Mouse (Mus musculus) intestine, embryonic 15.5 days (tissue): ENCODE measurements around the gene Osbpl3. TPM values are rescaled to one million over a fixed set of nuclear protein-coding genes. Genes with fewer than 3 reads are reported as not detected.
A peak's percentile ranks its signal among the peaks of the same experiment; 100 is the strongest.

Experiments
- ATAC-seq: fragments of 200-750 bp; cut with Nextera tagmentation; 2 replicates; pipeline ENCODE4 v1.8.0; 2017; ENCODE audit warnings: moderate TSS enrichment, moderate library complexity
- H3K27ac ChIP-seq: fragments of 300-500 bp; sonication (generic); 2 replicates; pipeline ENCODE4 v1.5.1; 2015; ENCODE audit warnings: mild to moderate bottlenecking, inconsistent platforms
- H3K27me3 ChIP-seq: fragments of 300-500 bp; sonication (generic); replicated peaks from 2 replicates; pipeline ENCODE4 v1.6.1; 2015; ENCODE audit warnings: inconsistent platforms
- H3K36me3 ChIP-seq: fragments of 300-500 bp; sonication (generic); 2 replicates; pipeline ENCODE4 v1.6.1; 2015; ENCODE audit warnings: inconsistent platforms
- H3K4me1 ChIP-seq: fragments of 300-500 bp; sonication (generic); replicated peaks from 2 replicates; pipeline ENCODE4 v1.6.1; 2015; ENCODE audit warnings: inconsistent platforms
- H3K4me2 ChIP-seq: fragments of 300-500 bp; sonication (generic); replicated peaks from 2 replicates; pipeline ENCODE4 v1.6.1; 2015; ENCODE audit warnings: mild to moderate bottlenecking, inconsistent platforms
- H3K4me3 ChIP-seq: fragments of 300-500 bp; sonication (generic); replicated peaks from 2 replicates; pipeline ENCODE4 v1.5.1; 2015; ENCODE audit warnings: inconsistent platforms
- H3K9ac ChIP-seq: fragments of 300-500 bp; sonication (generic); 2 replicates; pipeline ENCODE4 v1.6.1; 2015; ENCODE audit warnings: inconsistent platforms
- H3K9me3 ChIP-seq: fragments of 300-500 bp; sonication (generic); 2 replicates; pipeline ENCODE4 v1.6.1; 2016; ENCODE audit warnings: inconsistent platforms
- WGBS: fragments of 180-500 bp; shearing (Covaris S2); methylation state at CpG from one replicate; pipeline ENCODE4 v1.1.7; 2015; 5-methylcytosine and 5-hydroxymethylcytosine counted together
- polyA plus RNA-seq: library from polyadenylated mRNA; unstranded; fragments of >200 nt; fragmentation: Nextera tagmentation; extraction: Ambion mirVana; gene quantifications from 2 replicates; pipeline ENCODE4 v1.2.1, GENCODE M21; 2015

Osbpl3 gene
- polyA plus RNA-seq = 7.4 TPM in 2 replicates

DNA sequence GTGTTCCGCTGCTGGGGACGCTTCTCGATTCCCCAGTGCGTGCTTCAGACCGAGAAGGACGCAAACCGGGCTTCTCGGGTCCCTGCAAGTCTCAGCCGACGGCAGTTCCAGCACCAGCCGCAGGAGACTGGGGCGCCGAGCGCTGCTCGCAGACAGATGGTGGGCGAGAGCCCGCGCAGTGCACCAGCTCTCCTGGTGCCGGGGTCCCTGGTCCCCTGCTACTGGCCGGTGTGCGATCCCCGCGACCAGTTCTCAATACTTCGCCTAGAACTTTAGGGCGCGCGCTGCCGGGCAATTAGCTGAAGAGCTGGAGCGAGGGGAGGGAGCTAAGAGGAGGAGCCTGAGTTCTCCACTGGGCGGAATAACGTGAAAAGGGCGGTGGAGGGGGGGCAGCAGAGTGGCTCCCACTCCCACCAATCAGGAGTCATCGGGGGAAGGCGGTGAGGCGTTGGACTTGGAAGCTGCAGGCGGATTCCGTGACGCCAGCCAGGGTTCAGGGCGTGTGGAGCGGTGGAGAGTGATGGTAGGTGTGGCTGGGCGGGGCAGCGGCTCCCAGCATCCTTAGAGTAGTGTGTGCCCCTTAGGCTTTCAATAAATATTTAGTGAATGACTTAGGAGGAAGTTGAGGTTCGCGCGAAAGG lies at the start of gene Osbpl3:
Osbpl3 (minus strand) TSS at position 373 of the 641 bp plus-strand sequence.
- Histone ChIP-seq H3K27me3 (no peaks in the 10 kb centered on the region), H3K9me3 (no peaks in the 10 kb centered on the region), H3K27ac (peak within 1 kb of the TSS; percentile 81), H3K4me2 (peak within 1 kb of the TSS; percentile 95), H3K9ac (peak within 1 kb of the TSS; percentile 65), H3K4me3 (peak within 1 kb of the TSS; percentile 64), H3K4me1 (peaks cover 14% of the 10 kb centered on the region; the same call in 1 of the 2 replicates), H3K36me3 (no peaks in the 10 kb centered on the region)
- peak; percentile 97 for ATAC-seq
- under 1% methylated on average over 45 of the region's 45 CpGs for WGBS

DNA sequence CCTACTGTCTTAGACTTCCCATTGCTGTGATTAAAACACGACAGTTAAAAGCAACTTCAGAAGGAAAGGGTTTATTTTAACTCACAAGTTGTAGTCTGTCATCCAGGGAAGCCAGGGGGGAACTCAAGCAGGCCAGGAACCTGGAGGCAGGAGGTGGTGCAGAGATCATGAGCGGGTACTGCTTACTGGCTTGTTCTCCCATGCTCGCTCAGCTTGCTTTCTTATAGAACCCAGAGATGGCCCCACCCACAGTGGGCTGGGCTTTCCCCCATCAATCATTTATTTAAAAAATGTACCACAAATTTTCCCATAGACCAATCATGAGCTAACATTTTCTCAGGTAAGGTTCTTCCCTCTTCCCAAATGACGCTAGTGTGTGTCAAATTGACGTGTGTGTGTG lies 49.5 kb upstream of the Osbpl3 start:
- Histone ChIP-seq H3K36me3 (no peaks in the 10 kb centered on the region), H3K9ac (no peak overlapping the region), H3K27me3 (no peaks in the 10 kb centered on the region), H3K9me3 (no peaks in the 10 kb centered on the region), H3K4me3 (no peak overlapping the region), H3K4me1 (no peaks in the 10 kb centered on the region), H3K27ac (no peak overlapping the region), H3K4me2 (no peak overlapping the region)
- ATAC-seq = no peak
- 85% methylated on average over 5 of the region's 5 CpGs for WGBS

DNA sequence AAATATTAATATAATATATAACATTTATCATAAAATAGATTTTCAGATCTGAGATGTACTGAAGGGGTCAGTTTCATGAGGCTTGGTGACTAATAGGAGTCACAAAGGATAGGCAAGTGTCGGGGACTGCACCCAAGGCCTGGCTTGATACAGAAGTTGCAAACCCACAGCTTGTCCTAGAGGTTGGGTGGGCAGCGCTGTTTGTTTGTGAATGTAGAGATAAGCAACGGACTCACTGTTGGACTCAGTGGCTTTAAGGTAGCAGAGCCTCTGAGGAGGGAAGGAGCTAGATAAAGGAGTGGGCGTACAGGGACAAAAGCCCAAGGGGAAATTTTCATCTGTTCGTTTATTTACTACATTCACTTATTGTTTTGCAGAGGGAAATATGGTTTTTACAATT lies 48.7 kb upstream of the Osbpl3 start:
- no peak for ATAC-seq
- no peaks in the 10 kb centered on the region for H3K9me3 ChIP-seq
- no peaks in the 10 kb centered on the region for H3K27me3 ChIP-seq
- WGBS = 74% methylated on average over 5 of the region's 5 CpGs
- H3K36me3 ChIP-seq = no peaks in the 10 kb centered on the region
- no peak overlapping the region for H3K4me3 ChIP-seq
- no peak overlapping the region for H3K9ac ChIP-seq
- no peak overlapping the region for H3K27ac ChIP-seq
- no peaks in the 10 kb centered on the region for H3K4me1 ChIP-seq
- H3K4me2 ChIP-seq = no peak overlapping the region

DNA sequence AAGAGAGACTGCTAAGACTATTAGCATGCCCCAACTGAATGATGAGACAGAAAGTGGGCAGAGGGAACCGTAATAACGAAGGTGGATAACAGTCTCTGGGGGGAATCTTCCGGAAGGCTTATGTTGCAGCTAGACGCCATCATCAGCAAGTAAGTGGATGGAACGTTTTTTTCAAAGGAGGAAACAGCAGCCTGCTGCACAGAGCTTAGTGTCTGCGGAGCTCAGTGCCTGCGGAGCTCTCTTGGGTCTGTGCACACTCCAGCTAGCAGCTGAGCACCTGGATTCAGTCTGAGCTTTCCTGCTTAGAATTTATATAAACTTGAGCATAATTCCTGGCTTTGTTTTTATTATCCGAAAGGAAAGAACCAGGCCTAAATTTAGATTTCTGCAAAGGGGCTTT lies 47.8 kb upstream of the Osbpl3 start:
- ATAC-seq = no peak
- Histone ChIP-seq H3K4me1 (no peaks in the 10 kb centered on the region), H3K9me3 (no peaks in the 10 kb centered on the region), H3K27me3 (no peaks in the 10 kb centered on the region), H3K36me3 (no peaks in the 10 kb centered on the region), H3K27ac (no peak overlapping the region), H3K4me3 (no peak overlapping the region), H3K9ac (no peak overlapping the region), H3K4me2 (0 out of 2 replicates have a peak overlapping the region, but pooled peaks have one; percentile 19)
- 37% methylated on average over 8 of the region's 8 CpGs for WGBS

DNA sequence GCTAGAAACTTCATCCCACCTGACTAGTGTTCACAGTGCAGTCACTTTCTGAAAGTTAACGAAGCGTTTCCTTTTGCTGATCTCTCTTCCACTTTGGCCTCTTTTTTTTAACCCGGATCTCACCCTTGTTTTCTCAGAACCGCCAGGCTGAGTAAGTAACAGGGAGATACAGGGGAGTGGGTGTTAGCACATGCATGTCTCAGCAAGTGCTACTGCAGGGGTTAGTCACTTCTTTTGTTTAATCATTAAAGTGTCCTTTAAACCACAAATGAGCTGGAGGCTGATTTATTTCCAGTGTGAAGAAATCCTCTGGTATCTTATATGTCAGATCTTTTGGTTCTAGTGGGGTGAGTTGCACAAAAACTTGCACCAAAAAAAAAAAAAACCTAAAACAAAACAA lies 47.0 kb upstream of the Osbpl3 start:
- Histone ChIP-seq H3K27me3 (no peaks in the 10 kb centered on the region), H3K36me3 (no peaks in the 10 kb centered on the region), H3K4me2 (no peak overlapping the region), H3K9ac (no peak overlapping the region), H3K4me1 (no peaks in the 10 kb centered on the region), H3K9me3 (no peaks in the 10 kb centered on the region), H3K4me3 (no peak overlapping the region), H3K27ac (no peak overlapping the region)
- 59% methylated on average over 4 of the region's 4 CpGs for WGBS
- no peak for ATAC-seq

DNA sequence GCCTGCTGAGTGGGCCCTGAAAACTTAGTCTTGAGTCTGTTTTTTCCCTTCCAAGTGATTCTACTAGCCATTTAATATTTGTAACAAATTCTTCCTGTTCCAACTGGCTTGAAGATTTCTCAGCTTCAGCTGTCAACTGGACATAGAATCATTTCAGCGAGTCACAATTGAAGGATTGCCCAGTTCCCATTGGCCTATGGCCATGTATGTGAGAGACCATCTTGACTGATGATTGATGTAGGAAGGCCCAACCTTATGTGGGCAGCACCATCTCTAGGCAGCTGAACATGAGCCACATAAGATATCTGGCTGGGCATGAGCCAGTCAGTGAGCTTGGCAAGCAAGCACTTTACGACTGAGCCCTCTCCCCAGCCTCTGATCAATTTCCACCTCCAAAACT lies 42.3 kb upstream of the Osbpl3 start:
- ATAC-seq = no peak
- H3K27me3 ChIP-seq = no peaks in the 10 kb centered on the region
- WGBS = 95% methylated on average over 2 of the region's 2 CpGs
- H3K36me3 ChIP-seq = no peaks in the 10 kb centered on the region
- no peaks in the 10 kb centered on the region for H3K9me3 ChIP-seq
- H3K4me3 ChIP-seq = no peak overlapping the region
- H3K9ac ChIP-seq = no peak overlapping the region
- no peak overlapping the region for H3K27ac ChIP-seq
- H3K4me1 ChIP-seq = no peaks in the 10 kb centered on the region
- H3K4me2 ChIP-seq = no peak overlapping the region

DNA sequence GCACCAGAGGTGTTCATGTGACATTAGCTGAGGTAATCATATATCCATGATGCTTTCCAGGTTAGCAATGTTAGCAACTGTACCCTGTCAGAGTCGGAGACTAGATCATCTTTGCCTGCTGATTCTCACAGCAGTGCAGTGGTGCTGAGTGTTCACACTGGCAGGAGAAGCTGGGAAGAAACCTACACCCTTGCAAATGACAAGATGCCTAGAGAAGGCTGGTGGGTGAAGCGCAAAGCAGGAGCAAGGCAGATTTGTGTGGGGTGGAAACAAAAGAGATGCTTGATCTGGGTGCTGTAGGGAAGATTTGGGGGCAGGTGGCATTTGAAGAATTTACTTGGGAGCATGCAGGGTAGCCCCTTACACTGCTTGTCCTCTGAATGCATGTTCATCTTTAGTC lies 34.5 kb upstream of the Osbpl3 start:
- no peak for ATAC-seq

DNA sequence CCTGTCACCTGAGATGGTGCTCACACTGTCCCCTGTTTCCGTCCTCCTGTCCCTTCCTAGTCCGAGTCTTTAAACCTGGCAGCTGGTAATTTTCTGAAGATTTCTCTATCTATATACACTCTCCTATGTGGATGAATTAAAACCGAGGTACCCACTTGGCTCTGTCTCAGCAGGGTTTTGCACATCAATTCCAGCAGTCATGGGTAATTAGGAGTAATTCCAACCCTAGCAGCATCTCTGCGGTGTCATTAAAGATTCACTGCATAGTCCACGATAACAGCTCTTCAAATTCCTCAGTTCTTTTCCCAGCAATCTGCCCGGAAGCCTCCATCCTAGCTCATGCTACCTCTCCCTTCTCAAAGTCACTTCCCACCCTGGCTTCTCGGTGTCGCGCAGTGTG lies 33.4 kb upstream of the Osbpl3 start:
- Histone ChIP-seq H3K36me3 (no peaks in the 10 kb centered on the region), H3K9me3 (no peaks in the 10 kb centered on the region), H3K9ac (no peak overlapping the region), H3K27ac (no peak overlapping the region), H3K4me2 (no peak overlapping the region), H3K4me1 (no peaks in the 10 kb centered on the region), H3K4me3 (no peak overlapping the region), H3K27me3 (no peaks in the 10 kb centered on the region)
- 72% methylated on average over 9 of the region's 9 CpGs for WGBS
- ATAC-seq = no peak

More for the DNA sequence above, 34.5 kb upstream of the Osbpl3 start:
- no peak overlapping the region for H3K9ac ChIP-seq
- H3K36me3 ChIP-seq = no peaks in the 10 kb centered on the region
- H3K9me3 ChIP-seq = no peaks in the 10 kb centered on the region
- no peak overlapping the region for H3K4me2 ChIP-seq
- 80% methylated on average over 2 of the region's 2 CpGs for WGBS
- H3K27ac ChIP-seq = no peak overlapping the region
- no peaks in the 10 kb centered on the region for H3K27me3 ChIP-seq
- H3K4me1 ChIP-seq = no peaks in the 10 kb centered on the region
- no peak overlapping the region for H3K4me3 ChIP-seq

DNA sequence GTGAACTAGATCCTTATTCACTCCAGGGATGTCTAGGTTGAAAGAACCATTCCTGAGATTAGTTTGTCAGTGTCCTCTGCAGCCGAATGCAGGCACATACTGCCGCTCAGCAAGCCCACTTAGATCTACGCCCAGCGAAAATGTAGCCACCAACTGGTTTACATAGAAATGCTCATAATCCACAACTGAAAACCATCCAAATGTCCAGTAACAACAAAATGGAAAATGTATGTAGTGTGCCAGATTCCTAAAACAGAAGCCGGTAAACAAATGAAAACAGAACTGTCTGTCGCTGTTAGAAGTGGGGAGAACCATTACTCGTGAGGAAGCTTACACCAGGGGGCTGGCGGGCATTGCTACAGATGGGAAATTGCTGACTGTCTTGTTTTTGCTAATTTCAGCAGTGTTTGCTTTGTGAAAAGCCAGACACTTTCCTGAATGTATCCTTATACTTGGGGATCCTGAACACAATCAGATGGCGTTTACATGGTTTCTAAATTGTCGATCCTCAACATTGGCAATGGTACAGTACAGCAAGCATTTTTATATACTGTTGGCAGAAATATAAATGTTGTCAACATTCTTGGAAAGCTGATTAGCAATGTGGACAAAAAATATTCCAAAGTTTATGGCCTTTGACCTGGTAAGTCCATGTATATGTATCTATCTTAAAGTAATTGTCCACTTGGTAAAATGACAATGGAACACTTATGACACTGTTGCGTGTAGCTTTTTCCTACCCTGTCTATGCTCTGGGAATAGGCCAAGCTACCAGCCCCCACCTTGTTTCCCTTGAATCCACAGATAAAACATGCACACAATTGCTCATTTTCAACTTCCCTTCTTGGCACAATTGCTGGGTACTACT lies 30.3 kb upstream of the Osbpl3 start:
- 75% methylated on average over 11 of the region's 11 CpGs for WGBS
- Histone ChIP-seq H3K9me3 (no peaks in the 10 kb centered on the region), H3K4me2 (no peak overlapping the region), H3K4me3 (no peak overlapping the region), H3K36me3 (no peaks in the 10 kb centered on the region), H3K27ac (no peak overlapping the region), H3K4me1 (no peaks in the 10 kb centered on the region), H3K9ac (no peak overlapping the region), H3K27me3 (no peaks in the 10 kb centered on the region)
- no peak for ATAC-seq

DNA sequence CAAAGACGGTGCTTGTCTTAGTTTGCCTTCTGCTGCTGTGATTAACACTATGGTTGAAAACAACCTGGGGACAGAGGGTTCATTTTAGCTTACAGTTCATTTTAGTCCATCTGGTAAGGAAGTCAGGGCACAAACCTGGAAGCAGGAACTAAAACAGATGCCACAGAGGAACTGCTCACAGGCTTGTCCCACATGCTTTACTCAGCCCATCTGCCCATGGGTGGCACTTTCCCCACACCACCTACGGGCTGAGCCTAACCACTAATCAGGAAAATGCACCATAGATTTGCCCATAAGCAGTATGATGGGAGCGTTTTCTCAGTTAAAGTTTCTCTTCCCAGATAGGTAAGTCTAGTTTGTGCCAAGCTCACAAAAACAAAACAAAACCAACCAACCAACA lies 27.4 kb upstream of the Osbpl3 start:
- no peak overlapping the region for H3K9ac ChIP-seq
- no peaks in the 10 kb centered on the region for H3K9me3 ChIP-seq
- no peak overlapping the region for H3K4me3 ChIP-seq
- H3K27ac ChIP-seq = no peak overlapping the region
- ATAC-seq = no peak
- H3K4me2 ChIP-seq = no peak overlapping the region
- no peaks in the 10 kb centered on the region for H3K36me3 ChIP-seq
- WGBS = 86% methylated on average over 3 of the region's 3 CpGs
- H3K27me3 ChIP-seq = no peaks in the 10 kb centered on the region
- H3K4me1 ChIP-seq = no peaks in the 10 kb centered on the region

DNA sequence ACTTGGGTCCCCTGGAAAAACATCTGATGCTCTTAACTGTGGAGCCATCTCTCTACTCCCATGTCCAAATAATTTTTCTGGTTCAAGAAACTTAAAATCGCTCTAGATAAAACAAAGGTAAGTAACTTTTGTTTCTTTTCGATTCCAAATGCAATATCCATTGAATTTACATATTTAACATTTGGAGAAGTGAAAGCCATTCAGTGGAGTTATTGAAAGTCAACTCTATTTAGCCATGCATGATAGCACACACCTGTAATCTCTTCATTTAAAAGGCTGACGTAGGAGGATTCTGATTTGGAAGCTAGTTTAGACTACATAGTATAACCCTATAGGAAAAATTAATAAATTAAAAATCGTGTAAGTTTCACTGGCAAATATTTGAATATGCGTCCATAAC lies 25.5 kb upstream of the Osbpl3 start:
- Histone ChIP-seq H3K27ac (no peak overlapping the region), H3K36me3 (no peaks in the 10 kb centered on the region), H3K4me3 (no peak overlapping the region), H3K4me2 (no peak overlapping the region), H3K27me3 (no peaks in the 10 kb centered on the region), H3K4me1 (no peaks in the 10 kb centered on the region), H3K9me3 (no peaks in the 10 kb centered on the region), H3K9ac (no peak overlapping the region)
- no peak for ATAC-seq
- 90% methylated on average over 5 of the region's 5 CpGs for WGBS

DNA sequence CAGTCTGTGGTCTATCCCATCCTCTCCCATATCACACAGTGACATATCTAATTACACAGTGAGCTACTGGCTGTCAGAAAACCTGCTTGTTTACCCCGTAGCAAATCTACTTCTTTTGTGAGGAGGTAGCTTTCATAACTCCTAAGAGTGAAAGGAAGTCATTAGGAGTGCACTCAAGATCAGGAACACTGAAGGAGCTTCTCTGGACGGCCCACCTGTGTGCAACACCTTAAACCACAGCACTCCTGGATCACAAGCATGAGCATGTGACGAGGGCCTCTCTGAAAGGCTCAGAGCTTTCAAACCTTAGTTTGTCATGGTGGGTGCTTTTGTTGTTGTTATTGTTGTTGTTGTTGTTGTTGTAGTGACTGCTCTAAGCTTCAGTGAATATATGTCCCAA lies 10.4 kb upstream of the Osbpl3 start:
- Histone ChIP-seq H3K4me2 (no peak overlapping the region), H3K36me3 (no peaks in the 10 kb centered on the region), H3K4me1 (no peaks in the 10 kb centered on the region), H3K27me3 (no peaks in the 10 kb centered on the region), H3K9me3 (no peaks in the 10 kb centered on the region), H3K27ac (no peak overlapping the region), H3K4me3 (no peak overlapping the region), H3K9ac (no peak overlapping the region)
- 80% methylated on average over 3 of the region's 3 CpGs for WGBS
- no peak for ATAC-seq
